Mouse (Mus musculus): ENCODE measurements around the gene Acvr1.

The Acvr1 gene

GRCm38 (mm10) chr2:58447001-58447400, 120.0 kb downstream of the Acvr1 start:
- in situ Hi-C loops (cut with MboI; ENCODE audit: low pct_unique_long_range_greater_than_20kb in 1 of 2, low sequenced_read_pairs in 2 of 2, unreplicated experiment in 1 of 2): no loop called here

- in situ Hi-C loops (cut with MboI; ENCODE audit: low pct_unique_long_range_greater_than_20kb in 1 of 2, low sequenced_read_pairs in 2 of 2, unreplicated experiment in 1 of 2): no loop called here
Observed at GRCm38 (mm10) chr2:58443163-58443562, 123.8 kb downstream of the Acvr1 start.

- in situ Hi-C loops (cut with MboI; ENCODE audit: low pct_unique_long_range_greater_than_20kb in 1 of 2, low sequenced_read_pairs in 2 of 2, unreplicated experiment in 1 of 2): no loop called here
Observed at GRCm38 (mm10) chr2:58436911-58437310, 130.0 kb downstream of the Acvr1 start.

- in situ Hi-C loops (cut with MboI; ENCODE audit: low pct_unique_long_range_greater_than_20kb in 1 of 2, low sequenced_read_pairs in 2 of 2, unreplicated experiment in 1 of 2): no loop called here
Observed at GRCm38 (mm10) chr2:58435507-58435906, 131.4 kb downstream of the Acvr1 start.

GRCm38 (mm10) chr2:58434438-58434837, 132.5 kb downstream of the Acvr1 start:
- in situ Hi-C loops (cut with MboI; ENCODE audit: low pct_unique_long_range_greater_than_20kb in 1 of 2, low sequenced_read_pairs in 2 of 2, unreplicated experiment in 1 of 2): no loop called here

- in situ Hi-C loops (cut with MboI; ENCODE audit: low pct_unique_long_range_greater_than_20kb in 1 of 2, low sequenced_read_pairs in 2 of 2, unreplicated experiment in 1 of 2): no loop called here
Observed at GRCm38 (mm10) chr2:58433317-58433716, 133.6 kb downstream of the Acvr1 start.

GRCm38 (mm10) chr2:58432211-58432610, 134.7 kb downstream of the Acvr1 start:
- in situ Hi-C loops (cut with MboI; ENCODE audit: low pct_unique_long_range_greater_than_20kb in 1 of 2, low sequenced_read_pairs in 2 of 2, unreplicated experiment in 1 of 2): no loop called here

GRCm38 (mm10) chr2:58425436-58426004, 141.4 kb downstream of the Acvr1 start:
- in situ Hi-C loops (cut with MboI; ENCODE audit: low pct_unique_long_range_greater_than_20kb in 1 of 2, low sequenced_read_pairs in 2 of 2, unreplicated experiment in 1 of 2): no loop called here

GRCm38 (mm10) chr2:58423319-58423718, 143.6 kb downstream of the Acvr1 start:
- in situ Hi-C loops (cut with MboI; ENCODE audit: low pct_unique_long_range_greater_than_20kb in 1 of 2, low sequenced_read_pairs in 2 of 2, unreplicated experiment in 1 of 2): loop anchor here (25.0 kb wide), 1 partner anchor 386 kb away; no protein-coding TSS in a partner anchor

GRCm38 (mm10) chr2:58419571-58419970, 147.4 kb downstream of the Acvr1 start:
- in situ Hi-C loops (cut with MboI; ENCODE audit: low pct_unique_long_range_greater_than_20kb in 1 of 2, low sequenced_read_pairs in 2 of 2, unreplicated experiment in 1 of 2): loop anchor here (25.0 kb wide), 1 partner anchor 382 kb away; no protein-coding TSS in a partner anchor

- in situ Hi-C loops (cut with MboI; ENCODE audit: low pct_unique_long_range_greater_than_20kb in 1 of 2, low sequenced_read_pairs in 2 of 2, unreplicated experiment in 1 of 2): loop anchor here (25.0 kb wide), 1 partner anchor 381 kb away; no protein-coding TSS in a partner anchor
Observed at GRCm38 (mm10) chr2:58418109-58418508, 148.8 kb downstream of the Acvr1 start.

GRCm38 (mm10) chr2:58417684-58418083, 149.3 kb downstream of the Acvr1 start:
- in situ Hi-C loops (cut with MboI; ENCODE audit: low pct_unique_long_range_greater_than_20kb in 1 of 2, low sequenced_read_pairs in 2 of 2, unreplicated experiment in 1 of 2): loop anchor here (25.0 kb wide), 1 partner anchor 380 kb away; no protein-coding TSS in a partner anchor

GRCm38 (mm10) chr2:58415037-58415436, 151.9 kb downstream of the Acvr1 start:
- in situ Hi-C loops (cut with MboI; ENCODE audit: low pct_unique_long_range_greater_than_20kb in 1 of 2, low sequenced_read_pairs in 2 of 2, unreplicated experiment in 1 of 2): loop anchor here (25.0 kb wide), 1 partner anchor 378 kb away; no protein-coding TSS in a partner anchor

GRCm38 (mm10) chr2:58408926-58409634, 157.9 kb downstream of the Acvr1 start:
- in situ Hi-C loops (cut with MboI; ENCODE audit: low pct_unique_long_range_greater_than_20kb in 1 of 2, low sequenced_read_pairs in 2 of 2, unreplicated experiment in 1 of 2): loop anchor here (25.0 kb wide), 1 partner anchor 372 kb away; no protein-coding TSS in a partner anchor

GRCm38 (mm10) chr2:58403481-58403880, 163.5 kb downstream of the Acvr1 start:
- in situ Hi-C loops (cut with MboI; ENCODE audit: low pct_unique_long_range_greater_than_20kb in 1 of 2, low sequenced_read_pairs in 2 of 2, unreplicated experiment in 1 of 2): loop anchor here (25.0 kb wide), 1 partner anchor 366 kb away; no protein-coding TSS in a partner anchor

- in situ Hi-C loops (cut with MboI; ENCODE audit: low pct_unique_long_range_greater_than_20kb in 1 of 2, low sequenced_read_pairs in 2 of 2, unreplicated experiment in 1 of 2): no loop called here
Observed at GRCm38 (mm10) chr2:58388601-58389000, 178.4 kb downstream of the Acvr1 start.

- in situ Hi-C loops (cut with MboI; ENCODE audit: low pct_unique_long_range_greater_than_20kb in 1 of 2, low sequenced_read_pairs in 2 of 2, unreplicated experiment in 1 of 2): no loop called here
Observed at GRCm38 (mm10) chr2:58380020-58380419, 186.9 kb downstream of the Acvr1 start.

- in situ Hi-C loops (cut with MboI; ENCODE audit: low pct_unique_long_range_greater_than_20kb in 1 of 2, low sequenced_read_pairs in 2 of 2, unreplicated experiment in 1 of 2): no loop called here
Observed at GRCm38 (mm10) chr2:58379475-58379874, 187.5 kb downstream of the Acvr1 start.

GRCm38 (mm10) chr2:58377417-58378130, 189.4 kb downstream of the Acvr1 start:
- in situ Hi-C loops (cut with MboI; ENCODE audit: low pct_unique_long_range_greater_than_20kb in 1 of 2, low sequenced_read_pairs in 2 of 2, unreplicated experiment in 1 of 2): no loop called here
